Mouse (Mus musculus): ENCODE measurements around the gene Plxnb2. TPM values are rescaled to one million over a fixed set of nuclear protein-coding genes. Genes with fewer than 3 reads are reported as not detected.

The Plxnb2 gene
- total and polyA plus RNA-seq, 3 experiments = 0.17 to 0.19 TPM; not detected in 1

DNA sequence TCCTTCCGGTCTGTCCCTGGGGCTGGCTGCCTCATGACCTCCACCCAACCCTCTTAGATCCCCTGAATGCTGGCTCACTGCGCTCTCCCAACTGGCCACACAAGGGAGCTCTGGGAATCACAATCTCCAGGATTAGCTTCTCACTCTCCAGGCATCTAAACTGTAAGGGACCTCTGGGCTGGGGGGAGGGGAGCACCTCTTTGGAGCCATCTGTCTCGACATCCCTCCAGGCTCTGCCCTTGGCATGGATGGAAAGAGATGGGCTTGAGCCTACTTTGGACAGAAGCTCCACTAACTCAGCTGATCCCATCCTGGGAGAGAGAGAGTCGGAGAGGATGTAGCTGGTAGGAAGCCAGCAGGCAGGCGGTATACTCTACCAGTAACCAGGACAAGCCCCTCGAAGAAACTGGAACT is 1.7 kb upstream of the Plxnb2 start:
- H3K4me3 ChIP-seq (ENCODE audit: control insufficient read depth in 1 of 2, insufficient read depth in 1 of 2, low read depth in 2 of 2, low read length in 2 of 2) = no peak overlapping the region

DNA sequence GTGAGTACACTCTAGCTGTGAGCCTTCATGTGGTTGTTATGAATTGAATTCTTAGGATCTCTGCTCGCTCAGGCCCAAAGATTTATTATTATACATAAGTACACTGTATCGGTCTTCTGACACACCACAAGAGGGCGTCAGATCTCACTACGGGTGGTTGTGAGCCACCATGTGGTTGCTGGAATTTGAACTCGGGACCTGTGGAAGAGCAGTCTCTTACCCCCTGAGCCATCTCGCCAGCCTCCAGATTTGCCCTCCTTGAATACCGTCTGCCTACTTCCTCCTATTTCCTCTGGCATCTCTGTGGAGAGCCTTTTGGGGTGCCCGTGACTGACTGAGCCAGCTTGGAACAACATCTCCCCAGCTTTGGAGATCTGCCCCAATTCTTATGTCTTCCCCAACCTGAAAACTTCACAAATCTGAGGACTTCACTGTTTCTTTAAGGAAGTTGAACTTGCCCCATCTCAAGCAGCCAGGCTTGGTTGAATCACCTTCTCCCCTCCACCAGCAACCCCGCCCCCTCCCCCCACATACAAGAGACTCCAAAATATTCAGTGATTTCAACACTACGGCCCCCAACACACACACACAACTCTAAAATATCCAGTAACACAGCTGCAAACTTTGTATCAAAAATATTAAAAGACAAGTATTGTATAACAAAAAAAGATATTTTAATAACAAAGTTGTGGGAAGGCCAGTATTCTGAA is 1.1 kb upstream of the Plxnb2 start:
- no peak for TF ChIP-seq ETS1 (IDR thresholded peaks at IDR 0.05; ENCODE audit: low read depth, low read length)
- TF ChIP-seq POLR2A (IDR thresholded peaks at IDR 0.05; ENCODE audit: control insufficient read depth in 1 of 2, insufficient read depth in 1 of 2, low read depth in 1 of 2, low read length in 2 of 2, poor library complexity in 1 of 2) = no peak
- TF ChIP-seq E2F4 (IDR thresholded peaks at IDR 0.05; ENCODE audit: borderline replicate concordance, low read depth, low read length) = no peak
- TF ChIP-seq GABPA (IDR thresholded peaks at IDR 0.05; ENCODE audit: low read depth, low read length) = no peak
- no peak for TF ChIP-seq HCFC1 (IDR thresholded peaks at IDR 0.05; ENCODE audit: low read depth, low read length)
- TF ChIP-seq BHLHE40 (IDR thresholded peaks at IDR 0.05; ENCODE audit: borderline replicate concordance, low read depth, low read length) = no peak
- no peak for TF ChIP-seq MYC (IDR thresholded peaks at IDR 0.05; ENCODE audit: low read depth, low read length)
- TF ChIP-seq ZC3H11A (IDR thresholded peaks at IDR 0.05; ENCODE audit: low read depth, low read length) = no peak
- TF ChIP-seq MAX (IDR thresholded peaks at IDR 0.05; ENCODE audit: low read length) = no peak
- TF ChIP-seq MYB (IDR thresholded peaks at IDR 0.05; ENCODE audit: low read depth, low read length) = no peak
- TF ChIP-seq CHD1 (IDR thresholded peaks at IDR 0.05; ENCODE audit: low read depth, low read length) = no peak
- no peak for TF ChIP-seq ELF1 (IDR thresholded peaks at IDR 0.05; ENCODE audit: low read depth, low read length)
- no peak for TF ChIP-seq TCF12 (IDR thresholded peaks at IDR 0.05; ENCODE audit: low read depth, low read length)
- no peak for TF ChIP-seq RAD21 (IDR thresholded peaks at IDR 0.05; ENCODE audit: low read depth, low read length)
- TF ChIP-seq KAT2A (conservative IDR thresholded peaks at IDR 0.05; ENCODE audit: low read depth, low read length) = no peak
- no peak for TF ChIP-seq NRF1 (IDR thresholded peaks at IDR 0.05; ENCODE audit: insufficient read depth, low read depth, low read length, poor library complexity, severe bottlenecking)
- no peak for TF ChIP-seq ZNF384 (IDR thresholded peaks at IDR 0.05; ENCODE audit: low read depth, low read length)
- no peaks in the 10 kb centered on the region for H3K79me2 ChIP-seq (ENCODE audit: control insufficient read depth, insufficient read depth, low read length, poor library complexity)
- H3K9ac ChIP-seq (ENCODE audit: control insufficient read depth, low read depth, low read length, poor library complexity, severe bottlenecking) = no peak overlapping the region
- no peak overlapping the region for H3K4me3 ChIP-seq (ENCODE audit: control insufficient read depth in 1 of 2, insufficient read depth in 1 of 2, low read depth in 2 of 2, low read length in 2 of 2)
- H3K4me1 ChIP-seq (ENCODE audit: control insufficient read depth in 1 of 2, insufficient read depth in 2 of 2, low read length in 2 of 2) = peaks cover 4 to 15% of the 10 kb centered on the region in 2 experiments; a peak in 3 of 4 replicates
- H3K27me3 ChIP-seq (ENCODE audit: control insufficient read depth in 1 of 2, insufficient read depth in 2 of 2, low read length in 2 of 2) = no peaks in the 10 kb centered on the region
- H3K36me3 ChIP-seq (ENCODE audit: control insufficient read depth in 1 of 2, insufficient read depth in 2 of 2, low read length in 2 of 2) = peaks cover 0 to 11% of the 10 kb centered on the region in 2 experiments; a peak in 2 of 4 replicates
- DNase-seq (ENCODE audit: low read depth, low spot score) = no peak
- H3K27ac ChIP-seq (ENCODE audit: control insufficient read depth, low read depth, low read length) = no peak overlapping the region
- no peaks in the 10 kb centered on the region for H3K9me3 ChIP-seq (replicated peaks; ENCODE audit: insufficient read depth, low read length)

More for the DNA sequence above, 1.7 kb upstream of the Plxnb2 start:
- Histone ChIP-seq H3K9ac (ENCODE audit: control insufficient read depth, low read depth, low read length, poor library complexity, severe bottlenecking) (no peak overlapping the region), H3K27ac (ENCODE audit: control insufficient read depth, low read depth, low read length) (no peak overlapping the region), H3K27me3 (ENCODE audit: control insufficient read depth in 1 of 2, insufficient read depth in 2 of 2, low read length in 2 of 2) (no peaks in the 10 kb centered on the region), H3K9me3 (replicated peaks; ENCODE audit: insufficient read depth, low read length) (no peaks in the 10 kb centered on the region), H3K79me2 (ENCODE audit: control insufficient read depth, insufficient read depth, low read length, poor library complexity) (no peaks in the 10 kb centered on the region), H3K4me1 (ENCODE audit: control insufficient read depth in 1 of 2, insufficient read depth in 2 of 2, low read length in 2 of 2) (peaks cover 3 to 9% of the 10 kb centered on the region in 2 experiments; a peak in 3 of 4 replicates), H3K36me3 (ENCODE audit: control insufficient read depth in 1 of 2, insufficient read depth in 2 of 2, low read length in 2 of 2) (peaks cover 0 to 7% of the 10 kb centered on the region in 2 experiments; a peak in 2 of 4 replicates)
- TF ChIP-seq MAFK (IDR thresholded peaks at IDR 0.05; ENCODE audit: borderline replicate concordance, low read depth, low read length) = no peak
- no peak for TF ChIP-seq USF2 (IDR thresholded peaks at IDR 0.05; ENCODE audit: borderline replicate concordance in 1 of 2, insufficient read depth in 1 of 2, low read depth in 1 of 2, low read length in 2 of 2)
- TF ChIP-seq UBTF (IDR thresholded peaks at IDR 0.05; ENCODE audit: borderline replicate concordance, insufficient read depth, low read depth, low read length) = no peak
- TF ChIP-seq GATA1 (IDR thresholded peaks at IDR 0.05; ENCODE audit: low read depth, low read length) = no peak
- no peak for TF ChIP-seq BHLHE40 (IDR thresholded peaks at IDR 0.05; ENCODE audit: borderline replicate concordance, low read depth, low read length)
- TF ChIP-seq RAD21 (IDR thresholded peaks at IDR 0.05; ENCODE audit: low read depth, low read length) = no peak
- TF ChIP-seq USF1 (IDR thresholded peaks at IDR 0.05; ENCODE audit: low read depth, low read length) = no peak
- TF ChIP-seq POLR2A (IDR thresholded peaks at IDR 0.05; ENCODE audit: control insufficient read depth in 1 of 2, insufficient read depth in 1 of 2, low read depth in 1 of 2, low read length in 2 of 2, poor library complexity in 1 of 2) = no peak
- TF ChIP-seq SMC3 (IDR thresholded peaks at IDR 0.05; ENCODE audit: low read depth, low read length) = no peak
- no peak for TF ChIP-seq ETS1 (IDR thresholded peaks at IDR 0.05; ENCODE audit: low read depth, low read length)
- TF ChIP-seq TBP (IDR thresholded peaks at IDR 0.05; ENCODE audit: low read depth, low read length) = no peak
- TF ChIP-seq TCF12 (IDR thresholded peaks at IDR 0.05; ENCODE audit: low read depth, low read length) = no peak
- no peak for TF ChIP-seq ZNF384 (IDR thresholded peaks at IDR 0.05; ENCODE audit: low read depth, low read length)
- TF ChIP-seq POLR2AphosphoS2 (IDR thresholded peaks at IDR 0.05; ENCODE audit: low read length) = no peak
- TF ChIP-seq JUND (IDR thresholded peaks at IDR 0.05; ENCODE audit: low read depth, low read length) = no peak
- TF ChIP-seq CHD2 (IDR thresholded peaks at IDR 0.05; ENCODE audit: low read length) = no peak
- TF ChIP-seq TAL1 (IDR thresholded peaks at IDR 0.05; ENCODE audit: low read length) = no peak
- TF ChIP-seq KAT2A (conservative IDR thresholded peaks at IDR 0.05; ENCODE audit: low read depth, low read length) = no peak
- no peak for DNase-seq (ENCODE audit: low read depth, low spot score)

Measured in MEL (cell line).